Mouse (Mus musculus) urinary bladder, postnatal 4 days (tissue): ENCODE data around the gene Kat2b.
"Not testable (repeated sequence)": the region's sequence is repeated elsewhere in the genome, so short reads cannot be mapped to it uniquely, and the experiment has no call there.

Source experiments
- DNase-seq, 2 experiments: peaks; one replicate each; pipeline ENCODE4 v3.0.0; 2021 to 2022; ENCODE audit warnings: low spot score in 2 of 2

The Kat2b gene

DNA sequence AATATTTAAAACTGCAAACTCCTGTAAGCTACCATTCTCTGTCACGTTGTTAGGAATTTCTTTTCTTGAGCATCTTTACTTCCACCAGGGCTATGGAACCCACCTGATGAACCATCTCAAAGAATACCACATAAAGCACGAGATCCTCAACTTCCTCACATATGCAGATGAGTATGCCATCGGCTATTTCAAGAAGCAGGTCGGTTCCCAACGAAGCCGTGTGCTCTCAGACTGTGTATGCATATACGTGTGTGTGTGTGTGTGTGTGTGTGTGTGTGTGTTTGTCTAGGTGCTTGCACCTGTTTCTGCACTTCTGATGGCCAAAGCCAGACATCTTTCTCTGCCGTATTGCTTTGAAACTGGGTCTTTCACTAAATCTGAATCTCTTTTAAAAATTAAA lies 92.6 kb downstream of the Kat2b start:
- DNase-seq, result no peak

DNA sequence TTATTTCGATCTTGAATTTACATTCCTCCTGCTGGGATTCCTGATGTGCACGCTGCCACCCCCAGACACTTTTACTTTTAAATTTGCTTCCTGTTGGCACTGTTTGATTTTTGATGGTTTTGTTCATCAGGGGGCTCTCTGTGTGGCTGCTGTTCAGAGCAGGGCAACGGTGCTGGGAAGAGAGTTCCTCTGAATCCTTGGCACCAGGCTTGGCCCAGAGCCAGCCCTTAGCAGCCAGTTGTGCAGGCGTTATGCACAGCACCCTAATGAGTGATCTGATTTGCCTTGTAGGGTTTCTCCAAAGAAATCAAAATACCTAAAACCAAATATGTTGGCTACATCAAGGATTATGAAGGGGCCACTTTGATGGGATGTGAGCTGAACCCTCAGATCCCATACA lies 93.1 kb downstream of the Kat2b start:
- DNase-seq, result no peak

DNA sequence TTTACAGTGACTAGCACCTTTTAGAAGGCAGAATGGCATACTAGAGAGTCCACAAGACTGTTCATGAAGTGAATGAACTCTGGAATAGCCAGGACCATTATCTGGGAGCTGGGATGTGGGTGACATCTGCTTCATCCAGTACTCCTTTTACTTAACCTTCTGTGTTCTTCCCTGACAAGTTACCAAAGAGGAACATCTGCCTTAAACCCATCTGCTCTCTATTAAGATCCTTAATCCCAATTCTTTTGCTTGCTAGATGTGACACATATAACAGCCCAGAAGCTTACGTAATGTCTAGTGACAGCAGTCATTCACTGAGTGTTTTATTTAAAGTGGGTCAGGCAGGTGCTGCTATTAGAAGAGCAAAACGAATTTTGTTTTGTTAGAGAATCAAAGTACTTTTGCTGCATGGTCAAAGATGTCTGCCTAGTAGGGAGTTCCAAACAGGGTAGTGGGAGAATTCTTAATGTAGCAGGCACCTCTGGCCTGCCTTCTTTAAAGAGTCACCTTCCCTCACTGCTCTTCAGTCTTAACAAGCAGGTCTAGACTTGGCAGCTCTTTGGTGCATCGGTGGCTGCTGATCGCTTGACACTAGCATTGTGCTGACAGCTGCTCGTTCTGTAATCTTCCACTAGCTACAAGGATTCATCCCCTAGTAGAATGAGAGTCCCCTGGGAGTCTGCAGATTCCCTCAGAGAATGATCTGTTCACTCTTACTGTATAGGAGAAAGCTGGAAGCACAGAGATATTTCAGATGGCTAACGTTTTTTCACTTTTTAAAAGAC lies 94.6 kb downstream of the Kat2b start:
- no peak for DNase-seq

DNA sequence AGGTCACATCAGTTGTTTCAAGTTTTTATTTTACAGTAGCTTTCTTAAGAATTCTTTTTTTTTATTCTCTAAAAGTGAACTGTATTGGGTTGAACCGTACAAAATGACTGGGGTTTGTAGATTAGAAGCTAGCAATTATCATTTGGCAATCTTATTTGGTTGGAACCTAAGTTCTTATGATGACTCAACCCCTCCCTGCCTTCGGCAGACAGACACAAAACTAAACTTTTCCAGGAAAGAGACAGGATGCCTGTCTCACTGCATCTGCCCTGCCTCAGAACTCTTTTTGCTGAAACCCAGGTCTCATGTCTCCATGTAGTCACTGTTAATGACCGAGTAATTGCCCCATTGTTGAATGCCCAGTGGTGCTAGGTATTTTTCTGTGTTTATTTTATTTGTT lies 97.6 kb downstream of the Kat2b start:
- DNase-seq, result no peak

DNA sequence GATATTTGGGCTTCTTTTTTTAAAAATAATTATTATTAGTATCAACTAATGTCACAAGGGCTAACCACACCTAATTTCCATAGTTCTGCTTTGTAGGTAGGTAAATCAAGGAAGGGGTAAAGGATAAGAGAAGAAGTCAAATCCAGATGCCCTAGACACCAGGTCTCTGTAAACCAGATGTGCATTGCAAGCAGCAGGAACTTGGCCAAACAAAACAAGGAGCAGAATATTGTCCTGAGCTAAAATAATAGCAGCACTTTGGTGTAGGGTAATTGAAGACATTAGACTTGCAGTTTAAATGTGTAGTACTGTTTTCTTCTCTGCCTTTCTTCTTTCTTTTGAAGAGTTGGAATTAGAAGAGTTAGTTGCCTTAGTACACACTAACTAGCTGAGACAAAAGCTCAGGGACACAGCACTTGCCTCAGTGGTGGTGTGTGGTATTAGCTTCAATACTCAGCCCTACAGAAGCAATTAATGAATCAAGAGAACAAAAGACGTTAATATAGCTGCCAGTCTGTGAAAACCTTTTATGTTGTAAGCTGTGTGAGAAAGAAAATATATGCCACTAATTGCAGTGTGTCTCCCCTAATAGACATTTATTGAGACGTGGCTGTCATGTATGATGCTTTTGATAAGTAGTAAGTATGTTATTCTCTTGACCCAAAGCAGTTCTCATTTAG lies 98.2 kb downstream of the Kat2b start:
- no peak for DNase-seq

DNA sequence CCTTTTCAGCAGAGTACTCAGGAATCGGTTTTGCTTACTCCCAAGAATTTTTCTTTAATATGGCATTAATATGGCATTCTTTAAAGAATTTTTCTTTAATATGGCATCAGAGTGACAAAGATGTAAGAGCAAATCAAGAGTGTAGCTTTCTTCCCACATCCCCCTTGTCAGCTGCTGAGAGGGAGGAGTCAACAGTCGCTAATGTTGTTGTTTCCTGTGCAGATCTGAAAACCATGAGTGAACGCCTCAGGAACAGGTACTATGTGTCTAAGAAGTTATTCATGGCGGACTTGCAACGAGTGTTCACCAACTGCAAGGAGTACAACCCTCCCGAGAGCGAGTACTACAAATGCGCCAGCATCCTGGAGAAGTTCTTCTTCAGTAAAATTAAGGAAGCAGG lies 103.8 kb downstream of the Kat2b start:
- no peak for DNase-seq

DNA sequence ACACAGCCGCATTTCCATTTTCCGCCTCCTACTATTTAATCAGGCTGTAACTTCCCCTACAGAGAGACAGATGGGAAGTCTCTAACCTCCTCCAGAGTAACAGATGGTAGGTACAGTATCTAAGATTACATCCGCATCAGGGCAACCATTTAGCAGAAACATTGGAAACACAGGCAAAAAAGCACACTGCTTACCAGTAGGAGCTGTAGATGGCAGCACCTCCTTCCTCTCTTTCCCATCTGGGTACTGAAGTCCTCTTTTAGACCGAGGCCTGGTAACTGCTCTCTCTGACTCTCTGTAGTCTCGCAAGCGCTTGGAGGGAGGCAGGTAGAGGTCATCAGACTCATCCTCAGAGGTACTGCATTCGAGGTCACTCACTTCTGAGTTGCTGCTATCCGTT lies 112.1 kb downstream of the Kat2b start:
- no peak for DNase-seq

DNA sequence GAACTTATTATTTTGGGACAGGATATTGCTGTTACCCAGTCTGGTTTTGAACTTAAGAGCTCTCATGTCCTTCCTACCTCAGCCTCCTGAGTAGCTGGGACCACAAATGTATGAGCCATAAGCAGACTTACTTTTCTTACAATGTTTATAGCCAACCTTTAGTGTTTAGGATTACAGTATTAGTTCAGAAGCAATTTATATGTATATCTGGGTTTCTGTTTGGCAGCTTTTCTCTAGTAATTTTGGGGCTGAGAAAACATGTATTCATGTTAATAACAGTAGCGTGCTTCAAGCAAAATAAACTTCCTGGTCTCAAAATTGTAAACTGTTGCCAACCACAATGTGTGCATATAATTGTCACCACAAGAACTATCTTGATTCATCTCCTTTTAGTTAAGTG lies 121.7 kb downstream of the Kat2b start:
- DNase-seq, result no peak

DNA sequence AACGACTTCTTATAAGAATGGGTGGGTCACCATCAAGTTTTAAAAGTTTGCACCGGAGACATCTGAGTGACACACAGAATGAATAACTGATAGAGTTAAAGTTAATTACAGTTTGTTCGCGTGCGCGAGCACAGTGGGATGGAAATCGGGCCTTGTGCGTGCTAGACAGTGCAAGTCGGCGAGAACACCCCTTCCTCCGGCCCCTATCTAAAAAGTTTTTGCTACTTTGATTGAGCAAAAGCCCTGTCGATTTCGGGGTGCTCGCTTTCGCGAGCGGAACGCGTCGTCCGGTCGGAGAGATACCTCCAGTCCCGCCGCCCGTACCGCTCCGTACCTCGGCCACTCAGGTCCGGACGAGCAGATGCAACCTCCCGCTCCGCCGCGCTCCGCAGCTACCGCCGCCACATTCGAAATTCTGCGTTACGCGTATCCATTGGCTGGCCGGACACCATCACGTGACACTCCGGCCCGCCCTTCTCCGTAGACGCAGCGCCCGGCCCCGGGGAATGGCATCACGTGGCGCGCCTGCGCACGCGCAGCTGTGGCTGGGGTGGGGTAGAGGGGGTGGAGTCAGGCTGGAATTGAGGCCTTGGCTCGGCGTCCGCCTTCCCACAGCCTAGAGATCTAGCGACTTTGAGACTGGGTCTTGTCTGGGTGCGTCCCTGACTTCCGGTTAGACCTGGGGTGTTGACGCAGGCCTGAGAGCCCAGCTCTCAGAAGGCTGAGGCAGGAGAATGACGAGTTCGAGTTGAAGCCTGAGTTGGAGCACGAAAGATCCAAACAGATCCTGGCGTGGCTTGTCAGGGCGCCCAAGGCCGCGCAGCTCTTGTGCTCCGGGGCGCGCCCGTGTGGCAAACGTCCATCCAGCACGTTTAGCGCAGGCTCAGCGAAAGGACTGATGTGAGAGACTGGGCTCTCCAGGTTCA lies 122.5 kb downstream of the Kat2b start, which contains the start of gene Sgo1:
TSS of gene Sgo1 (minus strand) at position 457 of the 926 bp plus-strand sequence.
- DNase-seq, result peak; percentile 97 to 98

DNA sequence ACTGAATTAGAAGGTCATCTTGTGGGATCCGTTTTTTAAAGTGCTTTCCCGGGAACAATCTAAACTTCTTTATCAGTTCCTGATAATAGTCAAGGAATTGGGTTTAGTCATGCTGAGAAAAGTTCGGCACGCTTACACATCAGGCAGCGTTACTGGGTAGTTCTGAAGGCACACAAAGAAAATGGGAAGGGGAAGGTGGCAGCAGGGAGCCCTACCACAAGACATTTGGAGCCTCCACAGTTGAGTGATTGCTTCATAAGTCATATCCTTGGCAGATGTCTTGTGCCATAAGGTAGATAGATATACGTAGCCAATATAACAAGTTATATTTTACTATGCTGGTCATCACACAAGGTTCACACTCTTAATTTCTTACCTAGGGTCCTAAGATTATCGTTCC lies 123.3 kb downstream of the Kat2b start:
- no peak for DNase-seq

DNA sequence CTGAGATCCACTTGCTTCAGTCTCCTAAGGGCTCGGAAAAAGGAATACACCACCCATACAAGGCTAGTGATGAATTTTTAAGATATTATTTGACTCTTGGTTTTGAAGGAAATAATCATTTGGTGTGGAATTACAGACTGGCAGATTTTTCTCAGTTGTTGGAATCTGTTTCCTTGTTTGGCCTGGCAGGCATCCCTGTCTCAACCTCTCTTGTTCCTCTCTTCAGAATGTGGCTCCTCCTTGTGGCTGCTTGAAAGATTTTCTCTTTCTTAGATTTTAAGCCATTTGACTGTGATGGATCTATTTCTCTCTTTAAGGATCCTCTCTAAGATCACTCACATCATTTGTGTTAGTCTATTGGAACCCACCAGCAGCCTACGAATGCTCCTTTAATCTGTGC lies 127.4 kb downstream of the Kat2b start:
- DNase-seq, result no peak

DNA sequence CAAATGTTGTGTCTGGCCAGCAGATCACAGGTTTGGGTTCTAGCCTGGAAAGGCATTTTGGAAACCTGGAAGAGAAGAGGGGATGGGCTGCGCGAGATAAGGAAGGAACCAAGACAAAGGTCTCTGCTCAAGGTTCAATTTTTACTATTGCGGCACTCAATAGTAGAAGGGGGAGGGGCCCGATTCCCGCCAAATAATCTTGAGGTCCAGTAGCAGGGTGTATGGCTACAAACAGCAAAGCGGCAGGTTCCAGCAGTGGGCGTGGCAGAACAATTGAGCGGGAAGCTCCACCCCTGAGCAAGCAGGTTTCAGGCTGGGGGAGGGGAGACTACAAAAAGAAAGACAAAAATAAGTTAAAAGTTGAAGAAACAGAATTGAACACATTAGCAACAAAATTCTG lies 130.9 kb downstream of the Kat2b start:
- DNase-seq, result not testable (repeated sequence)

DNA sequence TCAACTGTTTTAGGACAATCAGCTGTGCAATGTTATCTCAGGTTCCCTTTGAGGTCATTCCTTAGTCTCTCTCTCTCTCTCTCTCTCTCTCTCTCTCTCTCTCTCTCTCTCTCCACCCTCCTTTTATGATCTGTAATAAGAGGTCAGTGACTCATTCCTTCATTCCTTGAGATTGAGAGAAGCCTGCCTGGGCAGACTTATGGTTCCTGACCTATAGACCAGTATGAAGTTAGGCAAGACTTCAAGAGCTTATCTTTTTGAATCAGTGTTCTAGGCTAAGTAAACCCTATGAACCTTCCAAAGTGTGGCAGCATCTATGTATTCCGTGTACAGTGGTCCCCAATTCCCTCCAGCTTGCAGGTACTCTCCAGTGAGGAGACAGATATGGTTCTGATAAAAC lies 147.8 kb downstream of the Kat2b start:
- no peak for DNase-seq

DNA sequence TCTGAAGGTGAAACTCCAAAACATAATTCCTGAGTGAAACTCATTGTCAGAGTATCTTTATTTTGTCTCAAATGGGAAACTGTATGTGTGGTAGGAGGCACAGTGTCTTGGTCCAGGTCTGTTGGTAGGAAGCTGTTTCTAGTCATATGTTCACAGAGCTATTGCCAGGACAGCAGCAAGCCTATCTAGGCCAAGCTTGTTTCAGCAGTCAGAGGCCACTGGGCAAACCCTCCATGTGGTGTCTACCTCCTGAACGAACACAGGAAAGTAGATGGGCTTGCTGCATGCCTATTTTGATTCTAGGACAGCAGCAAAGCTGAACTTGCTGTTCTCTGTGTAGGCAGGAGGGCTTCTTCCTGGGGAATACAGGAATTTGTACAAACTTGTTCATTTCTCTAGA lies 148.5 kb downstream of the Kat2b start:
- DNase-seq, result not testable (repeated sequence)

DNA sequence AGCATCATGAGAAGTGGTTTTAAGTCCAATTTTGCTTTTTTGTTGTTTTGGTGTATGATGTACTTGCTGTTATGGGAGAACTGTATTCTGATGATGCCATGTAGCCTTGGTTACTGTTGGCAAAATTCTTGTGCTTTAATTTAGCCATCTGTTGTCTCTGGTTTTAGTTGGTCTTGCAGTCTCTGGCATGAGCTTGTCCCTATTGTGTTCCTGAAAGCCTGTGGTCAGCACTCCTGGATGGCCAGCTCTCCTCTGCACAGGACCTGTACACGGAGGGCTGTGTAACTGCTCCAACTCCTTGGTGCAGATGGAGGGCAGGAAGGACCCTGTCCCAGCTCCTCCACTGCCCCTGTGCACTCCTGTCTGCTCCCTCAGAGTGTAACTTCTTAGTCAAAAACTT lies 151.8 kb downstream of the Kat2b start:
- no peak for DNase-seq

DNA sequence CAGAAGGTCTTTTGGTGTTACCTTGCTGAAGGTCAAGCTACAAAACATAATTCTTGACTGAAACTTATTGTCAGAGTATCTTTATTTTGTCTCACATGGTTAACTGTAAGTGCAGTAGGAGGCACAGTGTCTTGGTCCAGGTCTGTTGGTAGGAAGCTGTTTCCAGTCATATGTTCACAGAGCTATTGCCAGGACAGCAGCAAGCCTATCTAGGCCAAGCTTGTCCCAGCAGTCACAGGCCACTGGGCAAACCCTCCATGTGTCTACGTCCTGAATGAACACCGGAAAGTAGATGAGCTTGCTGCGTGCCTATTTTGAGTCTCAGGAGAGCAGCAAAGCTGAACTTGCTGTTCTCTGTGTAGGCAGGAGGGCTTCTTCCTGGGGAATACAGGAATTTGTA lies 152.3 kb downstream of the Kat2b start:
- not testable (repeated sequence) for DNase-seq
